Mouse (Mus musculus): Measurements from ENCODE around the gene Krt82.

Krt82 gene

GRCm38 (mm10) chr15:101550567-101550966 lies at the start of gene Krt82:
Krt82 (minus strand) TSS chr15:101550667.
- no peak for DNase-seq (ENCODE audit: low read depth, low spot score)

GRCm38 (mm10) chr15:101599123-101599522 lies 48.7 kb upstream of the Krt82 start:
- no peak for DNase-seq (ENCODE audit: low read depth, low spot score)

GRCm38 (mm10) chr15:101588216-101588615 lies 37.7 kb upstream of the Krt82 start:
- DNase-seq (ENCODE audit: low read depth, low spot score) = no peak

GRCm38 (mm10) chr15:101584456-101584855 lies 34.0 kb upstream of the Krt82 start:
- no peak for DNase-seq (ENCODE audit: low read depth, low spot score)

GRCm38 (mm10) chr15:101583211-101583965 lies 32.9 kb upstream of the Krt82 start:
- DNase-seq (ENCODE audit: low read depth, low spot score) = no peak

GRCm38 (mm10) chr15:101581701-101582100 lies 31.2 kb upstream of the Krt82 start:
- no peak for DNase-seq (ENCODE audit: low read depth, low spot score)

GRCm38 (mm10) chr15:101575506-101575905 lies 25.0 kb upstream of the Krt82 start:
- DNase-seq (ENCODE audit: low read depth, low spot score) = no peak

GRCm38 (mm10) chr15:101573796-101574345 lies 23.4 kb upstream of the Krt82 start, which contains the start of gene Krt75:
Krt75 (minus strand) TSS chr15:101573904.
- DNase-seq (ENCODE audit: low read depth, low spot score) = no peak

- DNase-seq (ENCODE audit: low read depth, low spot score) = no peak
Measured at GRCm38 (mm10) chr15:101567780-101568179, 17.3 kb upstream of the Krt82 start.

- no peak for DNase-seq (ENCODE audit: low read depth, low spot score)
Measured at GRCm38 (mm10) chr15:101562850-101563249, 12.4 kb upstream of the Krt82 start, which contains the start of gene Krt90. Krt90 (minus strand) TSS chr15:101562950.

- DNase-seq (ENCODE audit: low read depth, low spot score) = no peak
Measured at GRCm38 (mm10) chr15:101558034-101558646, 7.7 kb upstream of the Krt82 start.

GRCm38 (mm10) chr15:101553169-101553568 lies 2.7 kb upstream of the Krt82 start:
- DNase-seq (ENCODE audit: low read depth, low spot score) = no peak

- no peak for DNase-seq (ENCODE audit: low read depth, low spot score)
Measured at GRCm38 (mm10) chr15:101552188-101552587, 1.7 kb upstream of the Krt82 start.

- no peak for DNase-seq (ENCODE audit: low read depth, low spot score)
Measured at GRCm38 (mm10) chr15:101544478-101544877, 6.0 kb downstream of the Krt82 start.

- no peak for DNase-seq (ENCODE audit: low read depth, low spot score)
Measured at GRCm38 (mm10) chr15:101542543-101542942, 7.9 kb downstream of the Krt82 start.

- DNase-seq (ENCODE audit: low read depth, low spot score) = no peak
Measured at GRCm38 (mm10) chr15:101538580-101538900, 11.9 kb downstream of the Krt82 start.

GRCm38 (mm10) chr15:101537864-101538579 lies 12.4 kb downstream of the Krt82 start:
- no peak for DNase-seq (ENCODE audit: low read depth, low spot score)

- DNase-seq (ENCODE audit: low read depth, low spot score) = no peak
Measured at GRCm38 (mm10) chr15:101536054-101536850, 14.2 kb downstream of the Krt82 start.

GRCm38 (mm10) chr15:101532720-101533119 lies 17.7 kb downstream of the Krt82 start, which contains the start of gene Krt84:
Krt84 (minus strand) TSS chr15:101532820.
- DNase-seq (ENCODE audit: low read depth, low spot score) = no peak

- DNase-seq (ENCODE audit: low read depth, low spot score) = no peak
Measured at GRCm38 (mm10) chr15:101522556-101523232, 27.8 kb downstream of the Krt82 start.

- no peak for DNase-seq (ENCODE audit: low read depth, low spot score)
Measured at GRCm38 (mm10) chr15:101519792-101520191, 30.7 kb downstream of the Krt82 start.
